Mouse (Mus musculus): ENCODE measurements around the gene Shbg.

Shbg gene

GRCm38 (mm10) chr11:69594853-69595252 is 22.9 kb downstream of the Shbg start:
- DNase-seq: no peak

GRCm38 (mm10) chr11:69592799-69593198 is 24.9 kb downstream of the Shbg start:
- no peak for DNase-seq

- DNase-seq: no peak
Measured at GRCm38 (mm10) chr11:69591899-69592637, 25.6 kb downstream of the Shbg start.

GRCm38 (mm10) chr11:69591424-69591823 is 26.3 kb downstream of the Shbg start:
- DNase-seq: no peak

- no peak for DNase-seq
Measured at GRCm38 (mm10) chr11:69590622-69591021, 27.1 kb downstream of the Shbg start.

- DNase-seq: no peak
Measured at GRCm38 (mm10) chr11:69589207-69589834, 28.4 kb downstream of the Shbg start.

- DNase-seq: no peak
Measured at GRCm38 (mm10) chr11:69585718-69586325, 31.9 kb downstream of the Shbg start.

GRCm38 (mm10) chr11:69584937-69585336 is 32.8 kb downstream of the Shbg start:
- no peak for DNase-seq

GRCm38 (mm10) chr11:69584008-69584407 is 33.7 kb downstream of the Shbg start:
- no peak for DNase-seq

- DNase-seq: no peak
Measured at GRCm38 (mm10) chr11:69582230-69582805, 35.4 kb downstream of the Shbg start.

GRCm38 (mm10) chr11:69581814-69582213 is 35.9 kb downstream of the Shbg start:
- DNase-seq: peak; percentile 37

- peak; percentile 97 for DNase-seq
Measured at GRCm38 (mm10) chr11:69581147-69581688, 36.5 kb downstream of the Shbg start.

GRCm38 (mm10) chr11:69580572-69581146 is 37.0 kb downstream of the Shbg start:
- DNase-seq: no peak

GRCm38 (mm10) chr11:69580091-69580514 is 37.6 kb downstream of the Shbg start, which contains the start of the genes Wrap53 and Trp53:
Wrap53 (minus strand) TSS chr11:69580255.
Trp53 (plus strand) TSS chr11:69580359.
- DNase-seq: peak; percentile 96

GRCm38 (mm10) chr11:69579128-69580017 is 38.3 kb downstream of the Shbg start:
- DNase-seq: peak; percentile 99

- DNase-seq: no peak
Measured at GRCm38 (mm10) chr11:69578301-69578700, 39.4 kb downstream of the Shbg start.

- no peak for DNase-seq
Measured at GRCm38 (mm10) chr11:69576307-69576706, 41.4 kb downstream of the Shbg start.

GRCm38 (mm10) chr11:69575220-69575619 is 42.5 kb downstream of the Shbg start:
- DNase-seq: peak; percentile 67

- no peak for DNase-seq
Measured at GRCm38 (mm10) chr11:69565131-69565530, 52.6 kb downstream of the Shbg start.

Data from embryo, embryonic 11 days (tissue).